Mouse (Mus musculus) liver, embryonic 15.5 days (tissue): ENCODE measurements around the gene Neurl4. TPM values are rescaled to one million over a fixed set of nuclear protein-coding genes. Genes with fewer than 3 reads are reported as not detected.

Experiments used
- ATAC-seq: fragments of 200-750 bp; cut with Nextera tagmentation; 2 replicates; pipeline ENCODE4 v1.8.0; 2017; ENCODE audit warnings: moderate number of reproducible peaks, mild to moderate bottlenecking, moderate library complexity; ENCODE audit not compliant: insufficient read depth
- H3K27ac ChIP-seq: fragments of 300-500 bp; sonication (generic); replicated peaks from 2 replicates; pipeline ENCODE4 v1.5.1; 2015; ENCODE audit warnings: mild to moderate bottlenecking, inconsistent platforms
- H3K27me3 ChIP-seq: fragments of 300-500 bp; sonication (generic); 2 replicates; pipeline ENCODE4 v1.6.1; 2015; ENCODE audit warnings: mild to moderate bottlenecking, inconsistent platforms
- H3K36me3 ChIP-seq: fragments of 300-500 bp; sonication (generic); replicated peaks from 2 replicates; pipeline ENCODE4 v1.6.1; 2015; ENCODE audit warnings: moderate library complexity, mild to moderate bottlenecking, inconsistent platforms
- H3K4me1 ChIP-seq: fragments of 300-500 bp; sonication (generic); replicated peaks from 2 replicates; pipeline ENCODE4 v1.6.1; 2015; ENCODE audit warnings: inconsistent platforms
- H3K4me2 ChIP-seq: fragments of 300-500 bp; sonication (generic); 2 replicates; pipeline ENCODE4 v1.6.1; 2015; ENCODE audit warnings: moderate library complexity, mild to moderate bottlenecking, inconsistent platforms
- H3K4me3 ChIP-seq: fragments of 300-500 bp; sonication (generic); replicated peaks from 2 replicates; pipeline ENCODE4 v1.5.1; 2015; ENCODE audit warnings: mild to moderate bottlenecking, inconsistent platforms
- H3K9ac ChIP-seq: fragments of 300-500 bp; sonication (generic); 2 replicates; pipeline ENCODE4 v1.6.1; 2015; ENCODE audit warnings: moderate library complexity, mild to moderate bottlenecking, inconsistent platforms
- H3K9me3 ChIP-seq: fragments of 300-500 bp; sonication (generic); replicated peaks from 2 replicates; pipeline ENCODE4 v1.6.1; 2016; ENCODE audit warnings: inconsistent platforms
- WGBS: fragments of 180-500 bp; shearing (Covaris S2); methylation state at CpG from one replicate; pipeline ENCODE4 v1.1.7; 2015; ENCODE audit warnings: mixed read lengths; ENCODE audit not compliant: insufficient replicate concordance; 5-methylcytosine and 5-hydroxymethylcytosine counted together
- microRNA-seq: library from miRNA; unstranded; fragments of <30 nt; microRNA quantifications from one replicate; pipeline ENCODE4, GENCODE M21; 2016
- polyA plus RNA-seq: library from polyadenylated mRNA; unstranded; fragments of >200 nt; fragmentation: Nextera tagmentation; extraction: Ambion mirVana; gene quantifications from 2 replicates; pipeline ENCODE4 v1.2.1, GENCODE M21; 2015

The Neurl4 gene
- polyA plus RNA-seq, 1 experiment from 2014 or later, result 2.7 TPM

DNA sequence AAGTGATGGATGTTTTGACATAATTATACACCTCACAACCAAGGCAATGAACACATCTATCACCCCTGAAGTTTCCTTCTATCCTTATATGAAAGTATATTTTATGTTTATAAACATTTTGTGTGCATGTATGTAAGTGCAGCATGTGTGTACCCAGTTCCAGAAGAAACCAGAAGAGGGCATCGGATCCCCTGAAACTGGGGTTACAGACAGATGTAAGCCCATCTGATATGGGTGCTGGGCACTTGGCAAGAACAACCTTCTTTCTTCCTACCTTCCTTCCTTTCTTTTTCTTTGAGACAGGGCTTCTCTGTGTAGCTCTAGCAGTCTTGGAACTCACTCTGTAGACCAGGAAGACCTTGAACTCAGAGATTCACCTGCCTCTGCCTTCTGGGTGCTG lies 55.3 kb downstream of the Neurl4 start:
- Histone ChIP-seq H3K27me3 (peaks cover 82% of the 10 kb centered on the region), H3K9me3 (no peaks in the 10 kb centered on the region), H3K27ac (no peak overlapping the region), H3K4me1 (no peaks in the 10 kb centered on the region; the same call in 1 of the 2 replicates), H3K4me2 (no peak overlapping the region), H3K4me3 (no peak overlapping the region), H3K9ac (no peak overlapping the region), H3K36me3 (no peaks in the 10 kb centered on the region)
- no peak for ATAC-seq
- WGBS, result 56% methylated on average over 1 of the region's 1 CpGs

DNA sequence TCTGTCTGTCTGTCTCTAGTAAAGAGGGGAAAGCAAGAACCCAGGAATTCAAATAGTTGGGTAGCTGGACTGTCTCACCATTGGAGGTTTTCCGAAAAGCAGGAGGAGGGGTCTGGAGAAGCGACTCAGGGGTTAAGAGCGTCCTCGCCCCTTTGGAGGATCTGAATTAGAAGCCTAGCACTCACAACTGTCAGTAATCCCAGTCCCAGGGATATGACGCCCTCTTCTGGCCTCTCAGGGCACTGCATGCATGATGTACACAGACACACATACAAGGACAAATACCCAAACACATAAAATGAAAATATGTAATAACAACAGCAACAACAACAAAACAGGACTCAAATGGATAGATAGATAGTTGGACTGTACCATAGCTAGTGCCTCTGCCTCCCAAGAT lies 59.7 kb downstream of the Neurl4 start:
- no peak overlapping the region for H3K4me3 ChIP-seq
- H3K4me1 ChIP-seq, result peaks cover 9% of the 10 kb centered on the region
- H3K27ac ChIP-seq, result no peak overlapping the region
- no peak for ATAC-seq
- H3K9ac ChIP-seq, result no peak overlapping the region
- H3K27me3 ChIP-seq, result peaks cover 92% of the 10 kb centered on the region
- no peaks in the 10 kb centered on the region for H3K36me3 ChIP-seq
- WGBS, result 41% methylated on average over 5 of the region's 5 CpGs
- H3K9me3 ChIP-seq, result no peaks in the 10 kb centered on the region
- no peak overlapping the region for H3K4me2 ChIP-seq

DNA sequence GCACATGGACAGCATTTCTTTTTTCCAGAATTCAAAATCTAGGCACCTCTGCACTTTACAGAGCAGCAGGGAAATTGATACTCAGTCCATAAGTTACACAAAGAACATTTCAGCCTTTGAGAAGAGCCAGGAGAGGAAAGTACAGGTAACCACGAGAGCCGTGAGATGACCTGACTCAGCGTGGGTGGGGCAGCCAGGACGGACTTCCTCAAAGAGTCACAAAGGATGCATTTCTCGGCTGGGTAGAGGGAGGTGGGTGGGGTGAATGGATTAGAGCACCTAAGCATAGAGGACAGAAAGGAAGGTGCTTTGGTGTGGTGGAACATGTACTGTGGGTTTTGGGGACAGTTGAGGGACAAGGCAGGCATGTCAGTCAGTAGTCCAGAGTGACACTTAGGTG lies 61.0 kb downstream of the Neurl4 start:
- no peak for ATAC-seq
- Histone ChIP-seq H3K27me3 (peaks cover 94% of the 10 kb centered on the region), H3K9me3 (no peaks in the 10 kb centered on the region), H3K4me2 (no peak overlapping the region), H3K4me3 (no peak overlapping the region), H3K36me3 (no peaks in the 10 kb centered on the region), H3K4me1 (peaks cover 21% of the 10 kb centered on the region), H3K9ac (no peak overlapping the region), H3K27ac (no peak overlapping the region)
- WGBS, result 7% methylated on average over 5 of the region's 5 CpGs

Small RNAs within 50 kb of the gene (microRNA-seq; reads per million reads assigned to microRNA genes)
- not detected for gene Mir6924

Other genes with a start within 250 kb of the Neurl4 start
- gene Sox15, start 245.8 kb upstream of the Neurl4 start, polyA plus RNA-seq, result not detected in 2 replicates
- 34.1 and 35.2 TPM in 2 replicates for gene Mpdu1, start 238.4 kb upstream of the Neurl4 start, polyA plus RNA-seq
- 28.2 and 31.4 TPM in 2 replicates for gene Cd68, start 234.9 kb upstream of the Neurl4 start, polyA plus RNA-seq
- gene Eif4a1, start 228.6 kb upstream of the Neurl4 start, polyA plus RNA-seq, result 228 and 232 TPM in 2 replicates
- gene Senp3, start 219.0 kb upstream of the Neurl4 start, polyA plus RNA-seq, result 23.9 and 27.2 TPM in 2 replicates
- gene Tnfsf13, start 215.3 kb upstream of the Neurl4 start, polyA plus RNA-seq, result 0.15 and 0.64 TPM in 2 replicates
- 2.1 and 2.6 TPM in 2 replicates for gene Tnfsf12, start 205.2 kb upstream of the Neurl4 start, polyA plus RNA-seq
- 0.85 and 0.89 TPM in 2 replicates for gene Tnfsfm13, start 205.0 kb upstream of the Neurl4 start, polyA plus RNA-seq
- 10.2 and 10.4 TPM in 2 replicates for gene Polr2a, start 142.4 kb upstream of the Neurl4 start, polyA plus RNA-seq
- not detected in 2 replicates for gene Slc35g3, start 139.1 kb upstream of the Neurl4 start, polyA plus RNA-seq
- 0.43 and 0.92 TPM in 2 replicates for gene Zbtb4, start 135.2 kb upstream of the Neurl4 start, polyA plus RNA-seq
- 0.84 and 1.3 TPM in 2 replicates for gene Chrnb1, start 105.1 kb upstream of the Neurl4 start, polyA plus RNA-seq
- 0.16 and 0.18 TPM in 2 replicates for gene Fgf11, start 99.2 kb upstream of the Neurl4 start, polyA plus RNA-seq
- gene Tmem102, start 95.4 kb upstream of the Neurl4 start, polyA plus RNA-seq, result 0.69 and 0.94 TPM in 2 replicates
- not detected in 2 replicates for gene Gm39566, start 85.8 kb upstream of the Neurl4 start, polyA plus RNA-seq
- not detected in 2 replicates for gene Spem2, start 82.6 kb upstream of the Neurl4 start, polyA plus RNA-seq
- not detected in 2 replicates for gene Spem1, start 78.9 kb upstream of the Neurl4 start, polyA plus RNA-seq
- 0.54 and 0.64 TPM in 2 replicates for gene Nlgn2, start 63.3 kb upstream of the Neurl4 start, polyA plus RNA-seq
- gene Tmem256, start 62.6 kb upstream of the Neurl4 start, polyA plus RNA-seq, result 336 and 387 TPM in 2 replicates
- 26.1 and 28.0 TPM in 2 replicates for gene Plscr3, start 54.7 kb upstream of the Neurl4 start, polyA plus RNA-seq
- gene Tnk1, start 42.3 kb upstream of the Neurl4 start, polyA plus RNA-seq, result 0.60 and 0.62 TPM in 2 replicates
- gene Tmem95, start 23.1 kb upstream of the Neurl4 start, polyA plus RNA-seq, result not detected in 2 replicates
- gene Kctd11, start 19.7 kb upstream of the Neurl4 start, polyA plus RNA-seq, result 1.2 and 1.4 TPM in 2 replicates
- gene Acap1, start 5.5 kb upstream of the Neurl4 start, polyA plus RNA-seq, result 5.9 and 7.2 TPM in 2 replicates
- 0.89 and 1.0 TPM in 2 replicates for gene 2810408A11Rik, start 85 bp upstream of the Neurl4 start, polyA plus RNA-seq
- gene Gps2, start 12.8 kb downstream of the Neurl4 start, polyA plus RNA-seq, result 90.6 and 98.4 TPM in 2 replicates
- gene Eif5a, start 20.9 kb downstream of the Neurl4 start, polyA plus RNA-seq, result 1,245 and 1,257 TPM in 2 replicates
- not detected in 2 replicates for gene Ybx2, start 34.7 kb downstream of the Neurl4 start, polyA plus RNA-seq
- 19.9 and 22.1 TPM in 2 replicates for gene Slc2a4, start 47.1 kb downstream of the Neurl4 start, polyA plus RNA-seq
- gene Cldn7, start 63.7 kb downstream of the Neurl4 start, polyA plus RNA-seq, result 4.5 and 6.6 TPM in 2 replicates
- 8.9 and 11.9 TPM in 2 replicates for gene Ctdnep1, start 80.1 kb downstream of the Neurl4 start, polyA plus RNA-seq
- 58.1 and 60.5 TPM in 2 replicates for gene Elp5, start 81.4 kb downstream of the Neurl4 start, polyA plus RNA-seq
- 252 and 262 TPM in 2 replicates for gene Gabarap, start 90.1 kb downstream of the Neurl4 start, polyA plus RNA-seq
- gene Phf23, start 94.7 kb downstream of the Neurl4 start, polyA plus RNA-seq, result 23.1 and 24.0 TPM in 2 replicates
- gene Dvl2, start 99.5 kb downstream of the Neurl4 start, polyA plus RNA-seq, result 5.3 and 5.5 TPM in 2 replicates
- gene Acadvl, start 114.3 kb downstream of the Neurl4 start, polyA plus RNA-seq, result 111 and 124 TPM in 2 replicates
- gene Dlg4, start 115.9 kb downstream of the Neurl4 start, polyA plus RNA-seq, result 0.63 and 0.93 TPM in 2 replicates
- 6.8 and 7.3 TPM in 2 replicates for gene Asgr1, start 153.0 kb downstream of the Neurl4 start, polyA plus RNA-seq
- gene Asgr2, start 191.6 kb downstream of the Neurl4 start, polyA plus RNA-seq, result 10.7 and 13.0 TPM in 2 replicates
- gene Mgl2, start 229.3 kb downstream of the Neurl4 start, polyA plus RNA-seq, result 2.6 and 2.9 TPM in 2 replicates